Mouse (Mus musculus) limb, embryonic 10.5 days (tissue): ENCODE data around the gene Cabcoco1. TPM values are rescaled to one million over a fixed set of nuclear protein-coding genes. Genes with fewer than 3 reads are reported as not detected.

Experiments
- DNase-seq: peaks from one replicate; pipeline ENCODE4 v3.0.0-alpha.2; 2017; ENCODE audit warnings: low spot score
- H3K27ac ChIP-seq: fragments of 300-500 bp; sonication (generic); 2 replicates; pipeline ENCODE4 v1.5.1; 2016; ENCODE audit warnings: mild to moderate bottlenecking
- H3K27me3 ChIP-seq: fragments of 300-500 bp; sonication (generic); 2 replicates; pipeline ENCODE4 v1.6.1; 2016; ENCODE audit warnings: low read depth, mild to moderate bottlenecking; ENCODE audit not compliant: poor library complexity, severe bottlenecking
- H3K36me3 ChIP-seq: fragments of 300-500 bp; sonication (generic); 2 replicates; pipeline ENCODE4 v1.6.1; 2016; ENCODE audit warnings: mild to moderate bottlenecking, moderate library complexity
- H3K4me1 ChIP-seq: fragments of 300-500 bp; sonication (generic); 2 replicates; pipeline ENCODE4 v1.6.1; 2016
- H3K4me3 ChIP-seq: fragments of 300-500 bp; sonication (generic); 2 replicates; pipeline ENCODE4 v1.5.1; 2016; ENCODE audit warnings: mild to moderate bottlenecking, moderate library complexity
- H3K9me3 ChIP-seq: fragments of 300-500 bp; sonication (generic); replicated peaks from 2 replicates; pipeline ENCODE4 v1.6.1; 2016; ENCODE audit warnings: mild to moderate bottlenecking
- WGBS: fragments of 180-500 bp; shearing (Covaris S2); methylation state at CpG from one replicate; pipeline ENCODE4 v1.1.7; 2016; 5-methylcytosine and 5-hydroxymethylcytosine counted together
- polyA plus RNA-seq: library from polyadenylated mRNA; unstranded; fragments of >200 nt; fragmentation: Nextera tagmentation; extraction: Ambion mirVana; gene quantifications from 2 replicates; pipeline ENCODE4 v1.2.1, GENCODE M21; 2016

The Cabcoco1 gene
- 0.25 and 0.43 TPM in 2 replicates for polyA plus RNA-seq

- no peaks in the 10 kb centered on the region for H3K36me3 ChIP-seq
- H3K27me3 ChIP-seq, result no peaks in the 10 kb centered on the region
- peak within 1 kb of the TSS; percentile 73 for H3K27ac ChIP-seq
- WGBS, result 11% methylated on average over 17 of the region's 17 CpGs
- peaks cover 36% of the 10 kb centered on the region for H3K4me1 ChIP-seq
- H3K9me3 ChIP-seq, result no peaks in the 10 kb centered on the region
- H3K4me3 ChIP-seq, result peak within 1 kb of the TSS; percentile 43
- DNase-seq, result peak; percentile 68
Observed at GRCm38 (mm10) chr10:68541139-68541942, at the start of gene Cabcoco1. Gene Cabcoco1 (minus strand): TSS chr10:68541896.

DNA sequence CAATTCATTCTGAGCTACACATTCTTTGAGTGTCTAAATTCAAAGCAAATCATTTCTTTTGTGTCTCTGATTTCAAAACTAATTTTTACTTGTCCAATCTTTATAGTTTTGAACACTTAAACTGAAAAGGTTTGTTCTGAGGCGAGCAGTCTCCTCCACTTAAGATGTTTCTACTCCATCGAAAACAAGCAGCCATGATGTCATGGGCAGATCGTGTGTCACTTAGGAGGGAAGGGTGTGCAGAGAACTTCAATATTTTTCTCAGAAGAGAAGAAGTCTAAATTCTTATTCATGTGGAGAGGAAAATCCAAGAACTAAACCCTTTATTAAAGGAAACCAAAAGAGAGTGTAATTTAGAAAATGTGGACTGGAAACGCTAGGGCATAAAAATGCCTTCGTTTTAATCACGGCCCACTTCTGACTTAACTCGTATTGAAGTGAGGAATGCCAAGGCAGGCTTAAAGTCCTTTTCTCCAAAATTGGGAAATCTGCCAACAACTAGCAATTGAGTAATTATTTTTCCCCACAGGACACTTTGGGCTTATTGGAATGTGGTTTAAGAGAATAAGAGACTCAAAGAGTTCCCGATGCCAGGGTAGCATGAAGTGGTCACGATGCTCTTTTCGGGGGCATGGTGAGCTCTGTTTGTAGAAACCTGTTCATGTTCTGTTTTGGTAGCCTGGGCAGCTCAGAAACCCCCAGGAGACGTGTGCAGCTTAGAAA, 48.0 kb upstream of the Cabcoco1 start:
- Histone ChIP-seq H3K27ac (no peak overlapping the region), H3K36me3 (no peaks in the 10 kb centered on the region), H3K4me3 (no peak overlapping the region), H3K27me3 (no peaks in the 10 kb centered on the region), H3K9me3 (no peaks in the 10 kb centered on the region), H3K4me1 (no peaks in the 10 kb centered on the region)
- DNase-seq, result no peak
- 90% methylated on average over 11 of the region's 11 CpGs for WGBS

DNA sequence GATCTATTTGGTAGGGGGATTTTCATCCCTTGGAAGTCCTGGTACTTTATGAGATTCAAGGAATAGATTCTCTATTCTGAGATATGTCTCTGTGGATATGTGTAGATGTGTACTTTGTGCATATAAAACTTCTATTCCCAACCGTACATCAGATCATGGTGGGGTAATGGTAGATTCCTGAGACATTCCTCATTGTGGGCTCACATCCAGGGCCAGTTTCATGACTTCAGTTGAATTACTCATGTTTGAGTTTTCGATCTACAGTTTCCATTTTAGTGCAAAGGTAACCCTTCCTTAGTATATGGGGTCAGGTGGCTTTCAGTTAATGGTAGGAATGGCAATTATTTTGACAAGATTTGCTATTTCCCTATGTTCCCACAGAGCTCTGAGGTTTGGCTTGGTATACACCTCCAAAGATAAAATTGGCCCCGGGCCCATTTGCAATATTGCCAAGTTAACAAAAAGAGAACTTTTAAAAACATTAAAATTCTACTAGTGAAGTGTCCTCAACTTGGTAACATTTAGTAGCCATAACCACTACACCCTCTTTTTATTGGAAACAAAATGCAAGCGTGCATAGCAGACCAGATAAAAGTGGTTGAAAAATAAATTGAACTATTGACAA, 45.8 kb upstream of the Cabcoco1 start:
- no peaks in the 10 kb centered on the region for H3K27me3 ChIP-seq
- WGBS, result 92% methylated on average over 4 of the region's 4 CpGs
- H3K4me1 ChIP-seq, result no peaks in the 10 kb centered on the region
- no peak for DNase-seq
- no peaks in the 10 kb centered on the region for H3K9me3 ChIP-seq
- no peaks in the 10 kb centered on the region for H3K36me3 ChIP-seq
- H3K4me3 ChIP-seq, result no peak overlapping the region
- H3K27ac ChIP-seq, result no peak overlapping the region

DNA sequence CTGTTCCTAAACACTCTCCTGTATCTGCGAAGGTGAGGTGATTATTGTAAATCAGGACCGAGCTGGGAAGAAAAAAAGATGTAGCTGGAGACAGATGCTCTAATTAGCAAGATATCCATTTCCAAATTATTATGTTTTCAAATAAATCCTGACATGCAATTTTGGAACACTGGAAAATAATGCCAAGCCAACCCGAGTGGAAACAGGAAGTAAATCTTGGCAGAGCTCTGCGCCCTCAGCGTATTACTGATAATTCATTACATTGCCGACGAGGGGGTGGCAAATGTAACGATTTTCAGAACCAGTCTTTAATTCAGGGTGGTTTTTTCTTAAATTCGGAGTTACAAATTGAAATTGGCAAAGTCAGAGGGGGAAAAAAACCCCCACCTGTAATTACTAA, 35.6 kb upstream of the Cabcoco1 start:
- Histone ChIP-seq H3K4me1 (no peaks in the 10 kb centered on the region), H3K36me3 (no peaks in the 10 kb centered on the region), H3K4me3 (no peak overlapping the region), H3K9me3 (no peaks in the 10 kb centered on the region), H3K27me3 (no peaks in the 10 kb centered on the region), H3K27ac (no peak overlapping the region)
- WGBS, result 90% methylated on average over 9 of the region's 9 CpGs
- no peak for DNase-seq

GRCm38 (mm10) chr10:68568172-68568571, 26.5 kb upstream of the Cabcoco1 start:
- no peak for DNase-seq
- H3K4me3 ChIP-seq, result no peak overlapping the region
- no peaks in the 10 kb centered on the region for H3K9me3 ChIP-seq
- no peaks in the 10 kb centered on the region for H3K27me3 ChIP-seq
- H3K27ac ChIP-seq, result no peak overlapping the region
- no peaks in the 10 kb centered on the region for H3K4me1 ChIP-seq
- no peaks in the 10 kb centered on the region for H3K36me3 ChIP-seq

GRCm38 (mm10) chr10:68562344-68562743, 20.6 kb upstream of the Cabcoco1 start:
- H3K27me3 ChIP-seq, result no peaks in the 10 kb centered on the region
- no peak for DNase-seq
- H3K36me3 ChIP-seq, result no peaks in the 10 kb centered on the region
- peaks cover 3% of the 10 kb centered on the region; the same call in 1 of the 2 replicates for H3K4me1 ChIP-seq
- H3K9me3 ChIP-seq, result no peaks in the 10 kb centered on the region
- H3K4me3 ChIP-seq, result no peak overlapping the region
- WGBS, result 91% methylated on average over 5 of the region's 5 CpGs
- no peak overlapping the region for H3K27ac ChIP-seq

- H3K36me3 ChIP-seq, result no peaks in the 10 kb centered on the region
- no peaks in the 10 kb centered on the region for H3K9me3 ChIP-seq
- 73% methylated on average over 4 of the region's 4 CpGs for WGBS
- no peak overlapping the region for H3K27ac ChIP-seq
- peaks cover 3% of the 10 kb centered on the region; the same call in 1 of the 2 replicates for H3K4me1 ChIP-seq
- no peak overlapping the region for H3K4me3 ChIP-seq
- no peaks in the 10 kb centered on the region for H3K27me3 ChIP-seq
- DNase-seq, result no peak
Observed at GRCm38 (mm10) chr10:68558828-68559219, 17.1 kb upstream of the Cabcoco1 start.

DNA sequence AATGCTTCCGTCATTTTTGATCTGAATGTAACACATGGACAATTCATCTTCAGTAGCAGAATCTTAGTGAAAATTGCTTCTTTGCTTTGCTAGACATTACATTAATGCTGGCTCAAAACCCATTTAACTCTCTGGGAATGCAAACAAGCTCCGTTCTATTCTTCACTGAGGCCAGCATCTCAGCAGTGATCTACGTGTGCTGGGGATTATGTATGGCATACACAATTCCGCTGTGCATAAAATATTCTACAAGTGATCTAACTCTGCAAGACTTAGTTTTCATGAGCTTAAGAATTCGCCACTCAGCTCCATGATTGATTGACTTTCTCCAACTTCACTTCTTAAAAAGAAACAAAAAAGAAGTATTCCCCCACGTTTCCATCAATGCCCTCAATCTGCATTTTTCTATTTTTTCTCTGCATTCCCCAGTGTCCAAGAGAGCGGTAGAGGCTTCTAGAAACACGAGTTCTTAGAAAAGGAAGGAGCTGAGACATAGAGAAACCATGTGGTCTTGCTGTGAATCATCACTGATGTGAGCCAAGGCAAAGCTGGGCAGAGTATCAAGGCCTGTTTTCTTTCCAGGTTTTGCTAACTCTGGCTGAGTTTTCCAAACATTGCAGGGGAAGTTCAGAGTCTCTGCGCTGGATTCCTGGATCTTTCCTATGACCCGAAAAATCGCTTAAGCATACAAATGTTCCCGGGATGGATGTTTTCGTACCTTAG, 16.6 kb upstream of the Cabcoco1 start:
- no peak overlapping the region for H3K27ac ChIP-seq
- DNase-seq, result no peak
- no peak overlapping the region for H3K4me3 ChIP-seq
- H3K27me3 ChIP-seq, result no peaks in the 10 kb centered on the region
- WGBS, result 88% methylated on average over 13 of the region's 13 CpGs
- no peaks in the 10 kb centered on the region for H3K36me3 ChIP-seq
- no peaks in the 10 kb centered on the region for H3K9me3 ChIP-seq
- peaks cover 3% of the 10 kb centered on the region; the same call in 1 of the 2 replicates for H3K4me1 ChIP-seq

- Histone ChIP-seq H3K4me3 (no peak overlapping the region), H3K27me3 (no peaks in the 10 kb centered on the region), H3K4me1 (no peaks in the 10 kb centered on the region), H3K27ac (no peak overlapping the region), H3K36me3 (no peaks in the 10 kb centered on the region), H3K9me3 (no peaks in the 10 kb centered on the region)
- no peak for DNase-seq
- 89% methylated on average over 3 of the region's 3 CpGs for WGBS
Observed at GRCm38 (mm10) chr10:68553677-68554076, 12.0 kb upstream of the Cabcoco1 start.

- no peak for DNase-seq
- Histone ChIP-seq H3K27ac (no peak overlapping the region), H3K36me3 (no peaks in the 10 kb centered on the region), H3K9me3 (no peaks in the 10 kb centered on the region), H3K4me1 (no peaks in the 10 kb centered on the region), H3K27me3 (no peaks in the 10 kb centered on the region), H3K4me3 (no peak overlapping the region)
- 89% methylated on average over 2 of the region's 2 CpGs for WGBS
Observed at GRCm38 (mm10) chr10:68552556-68552955, 10.9 kb upstream of the Cabcoco1 start.

- H3K36me3 ChIP-seq, result no peaks in the 10 kb centered on the region
- DNase-seq, result no peak
- H3K27me3 ChIP-seq, result no peaks in the 10 kb centered on the region
- no peaks in the 10 kb centered on the region for H3K4me1 ChIP-seq
- WGBS, result 92% methylated on average over 7 of the region's 7 CpGs
- H3K27ac ChIP-seq, result no peak overlapping the region
- H3K4me3 ChIP-seq, result no peak overlapping the region
- no peaks in the 10 kb centered on the region for H3K9me3 ChIP-seq
Observed at GRCm38 (mm10) chr10:68551316-68551715, 9.6 kb upstream of the Cabcoco1 start.

DNA sequence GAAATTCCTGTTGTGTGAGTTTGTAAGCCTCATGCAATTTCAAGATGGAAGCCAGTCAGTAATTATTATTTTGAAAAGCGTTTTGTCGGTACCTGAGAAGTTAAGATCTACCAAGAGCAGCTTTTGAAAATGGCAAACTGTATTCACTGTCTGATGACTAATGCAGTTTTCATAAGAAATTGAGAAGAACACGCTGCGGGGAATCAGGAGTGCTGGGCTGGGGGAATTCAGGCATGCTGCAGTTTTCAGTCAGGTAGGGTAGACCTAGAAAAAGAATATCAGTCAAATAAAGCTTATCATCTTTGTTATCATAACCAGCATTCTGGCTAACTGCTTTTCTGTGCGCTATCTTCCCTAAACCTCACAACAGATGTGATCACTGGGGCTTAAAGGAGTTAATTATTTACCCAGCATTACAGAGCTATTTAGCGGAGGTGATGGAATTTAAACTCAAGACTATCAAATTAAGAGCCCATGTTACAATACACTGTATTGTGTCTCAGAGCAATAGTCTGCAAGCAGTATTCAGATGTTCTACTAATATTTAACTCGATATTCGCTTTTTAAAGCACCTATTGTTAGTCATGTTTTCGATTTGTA, 9.1 kb upstream of the Cabcoco1 start:
- Histone ChIP-seq H3K27ac (no peak overlapping the region), H3K9me3 (no peaks in the 10 kb centered on the region), H3K36me3 (no peaks in the 10 kb centered on the region), H3K4me1 (no peaks in the 10 kb centered on the region), H3K4me3 (no peak overlapping the region), H3K27me3 (no peaks in the 10 kb centered on the region)
- no peak for DNase-seq
- 95% methylated on average over 9 of the region's 9 CpGs for WGBS
